Mouse (Mus musculus) gastrocnemius, postnatal 36 days (tissue): ENCODE results near the gene BC049352. TPM values are rescaled to one million over a fixed set of nuclear protein-coding genes. Genes with fewer than 3 reads are reported as not detected.

Experiments used
- DNase-seq, 2 experiments: peaks; one replicate each; pipeline ENCODE4 v3.0.0; 2022
- intact Hi-C: fragments of 180-260 bp; cut with DNase I; formaldehyde crosslinking; loops from one replicate; pipeline ENCODE4 v1.15.1; 2025
- long read RNA-seq, 2 experiments: library from polyadenylated mRNA; stranded (forward); transcript quantifications; one replicate each; pipeline ENCODE4 v2.0.0; 2021
- total RNA-seq, 2 experiments: library from RNA; stranded (reverse); gene quantifications; 2 replicates each; pipeline ENCODE4 v1.2.3; 2021

The BC049352 gene
- 1 to 10 TPM in 1 of 2 experiments, under 1 TPM in 1; 0.92 to 1.7 TPM for total RNA-seq
- long read RNA-seq, experiment 1, partial matches to known transcripts = 0 of 7 reads
- long read RNA-seq, experiment 1, other reads (novel, unspliced or antisense) = 2 of 7 reads
- long read RNA-seq, experiment 2, partial matches to known transcripts = 0 of 4 reads
- long read RNA-seq, experiment 2, other reads (novel, unspliced or antisense) = 3 of 4 reads

DNA sequence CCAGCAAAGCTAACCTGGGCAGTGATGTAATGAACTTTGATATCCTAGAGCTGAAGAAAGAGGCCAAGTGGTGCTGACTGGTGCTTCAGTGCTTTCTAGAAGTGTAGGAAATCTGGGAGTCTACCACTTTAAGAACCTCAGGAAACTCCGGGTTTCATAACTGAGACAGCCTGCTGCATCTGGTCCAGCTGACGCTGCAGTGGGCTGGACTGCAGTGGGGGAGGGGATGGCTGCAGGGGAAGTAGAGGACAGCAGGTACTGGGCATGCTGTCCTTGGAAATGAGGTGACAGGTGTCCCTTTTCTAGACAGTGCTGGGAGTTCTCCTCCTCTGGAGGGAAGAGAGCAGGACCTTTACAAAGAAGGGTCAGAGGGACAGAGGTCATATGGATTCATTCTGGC, at the start of gene BC049352:
Gene BC049352, plus strand, starts transcription at position 238 of the 400 bp plus-strand sequence.
- intact Hi-C loops = no loop called here
- DNase-seq = no peak

DNA sequence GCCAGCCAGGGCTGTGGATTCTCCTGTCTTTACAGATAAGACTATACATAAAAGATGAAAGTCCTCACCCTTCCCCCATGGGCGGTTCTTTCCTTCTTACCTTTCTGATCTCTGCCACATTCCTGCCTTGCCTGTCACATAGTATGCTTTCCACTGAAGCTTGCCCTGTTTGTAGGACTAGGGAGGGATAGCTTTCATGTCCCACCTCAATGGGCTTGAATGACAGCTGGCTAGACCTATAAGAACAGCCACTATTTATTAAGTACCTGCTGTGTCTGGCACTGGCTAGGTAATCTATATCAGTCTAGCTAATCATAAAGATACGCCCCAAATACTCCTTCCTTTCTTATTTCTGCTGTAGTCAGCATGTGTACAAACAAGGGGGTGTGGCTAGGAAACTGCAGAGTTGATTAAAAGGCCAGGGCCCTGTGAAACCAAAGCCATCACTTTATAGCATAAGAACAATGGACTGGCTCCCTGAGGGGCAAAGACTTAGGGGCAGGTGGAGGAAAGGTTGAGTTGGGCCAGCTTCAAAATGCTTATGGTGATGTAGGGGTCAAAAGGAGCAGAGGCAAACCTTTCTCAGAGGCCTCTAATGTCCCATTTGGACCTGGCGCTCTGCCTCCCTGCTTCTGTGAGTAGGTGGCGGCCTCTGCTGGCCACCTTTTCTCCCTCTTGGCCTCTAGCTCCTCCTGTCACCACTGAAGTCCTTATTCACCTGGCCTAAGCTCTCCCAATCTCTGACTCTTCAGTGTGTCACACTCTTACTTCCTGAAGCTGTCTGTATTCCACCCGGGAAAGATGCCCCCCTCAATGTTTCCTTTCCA, 48.1 kb upstream of the BC049352 start:
- DNase-seq = peak; percentile 48 to 51
- intact Hi-C loops = loop anchor here (1.0 to 5.0 kb wide), 2 partner anchors 12 to 111 kb away; no protein-coding TSS in a partner anchor

DNA sequence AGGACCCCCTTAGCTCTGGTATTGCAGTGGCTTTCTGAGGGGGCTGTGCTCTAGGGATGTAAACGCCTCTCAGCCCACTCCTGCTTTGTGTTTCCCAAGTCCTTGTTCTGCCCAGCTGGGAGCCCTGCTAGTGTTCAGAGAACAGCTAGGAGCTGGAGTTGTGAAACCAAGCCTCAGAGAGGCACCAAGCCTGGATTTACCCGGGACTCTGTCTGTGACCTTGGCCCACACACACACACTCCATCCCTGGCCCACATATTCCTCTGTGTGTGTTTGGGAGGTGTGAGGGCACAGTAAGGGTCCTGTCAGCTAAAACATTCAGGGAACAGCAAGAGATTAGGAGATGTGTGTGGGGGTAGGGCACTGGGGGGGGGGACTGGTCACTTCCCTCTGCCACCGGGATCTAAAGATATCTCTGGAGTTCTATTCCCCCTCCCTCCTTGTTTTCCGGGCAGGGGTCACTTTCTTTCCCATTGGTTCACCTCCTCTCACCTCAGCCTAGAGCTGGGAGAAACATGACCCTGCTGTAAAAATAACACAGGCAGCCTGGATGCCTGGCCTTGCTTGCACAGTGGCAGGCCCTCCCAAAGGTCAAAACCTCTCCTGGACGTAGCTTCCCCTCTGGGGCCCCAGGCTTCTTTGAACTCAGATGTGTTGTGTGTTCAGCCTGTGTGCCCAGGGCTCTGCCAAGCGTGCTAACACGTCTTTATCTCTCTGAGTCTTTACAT, 45.2 kb upstream of the BC049352 start:
- intact Hi-C loops = no loop called here

DNA sequence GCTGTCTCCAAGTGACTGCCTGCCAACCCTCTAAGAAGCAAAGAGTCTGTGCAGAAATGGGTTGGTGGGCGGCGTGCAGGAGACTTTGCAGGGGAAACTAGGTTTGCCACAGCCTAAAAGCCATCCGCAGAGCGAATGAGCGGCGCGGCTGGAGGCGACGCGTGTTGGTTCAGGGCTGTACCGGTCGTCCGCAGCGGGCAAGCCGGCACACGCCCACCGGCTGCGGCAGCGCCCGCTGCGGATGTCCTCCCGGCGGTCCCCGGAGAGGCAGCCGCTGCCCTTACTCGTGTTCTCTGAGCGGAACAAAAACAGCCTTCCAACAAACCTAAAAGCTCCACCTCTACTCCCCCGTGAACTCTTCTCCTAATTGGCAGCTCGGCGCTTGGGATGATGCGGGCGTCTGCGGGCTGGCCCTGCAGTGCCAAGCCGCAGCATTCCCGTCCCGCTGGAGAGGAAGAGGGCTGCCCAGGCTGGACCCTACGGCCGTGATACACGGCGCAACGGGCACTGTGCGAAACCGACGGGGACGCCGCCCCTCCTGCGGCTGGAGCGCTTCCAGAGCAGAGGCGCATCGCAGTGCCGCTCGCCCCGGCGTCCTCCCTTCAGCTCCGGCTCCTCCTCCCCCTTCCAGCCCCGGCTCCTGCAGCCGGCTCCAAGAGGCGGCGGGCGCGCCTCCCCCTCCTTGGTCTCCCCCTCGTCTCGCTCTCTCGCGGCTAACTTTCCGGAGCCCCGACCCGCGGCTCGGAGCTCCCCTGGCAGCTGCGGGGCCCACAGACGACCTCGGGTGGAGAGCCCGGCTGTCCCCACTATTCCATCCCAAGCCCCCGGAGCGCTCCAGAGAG, 43.4 kb upstream of the BC049352 start, which contains the start of gene Scn4b:
Gene Scn4b, plus strand, starts transcription at position 205 of the 842 bp plus-strand sequence.
- DNase-seq = peak; percentile 50 to 51
- intact Hi-C loops = no loop called here

More for the DNA sequence above, 45.2 kb upstream of the BC049352 start:
- DNase-seq = peak in 1 of 2 experiments; percentile 39

DNA sequence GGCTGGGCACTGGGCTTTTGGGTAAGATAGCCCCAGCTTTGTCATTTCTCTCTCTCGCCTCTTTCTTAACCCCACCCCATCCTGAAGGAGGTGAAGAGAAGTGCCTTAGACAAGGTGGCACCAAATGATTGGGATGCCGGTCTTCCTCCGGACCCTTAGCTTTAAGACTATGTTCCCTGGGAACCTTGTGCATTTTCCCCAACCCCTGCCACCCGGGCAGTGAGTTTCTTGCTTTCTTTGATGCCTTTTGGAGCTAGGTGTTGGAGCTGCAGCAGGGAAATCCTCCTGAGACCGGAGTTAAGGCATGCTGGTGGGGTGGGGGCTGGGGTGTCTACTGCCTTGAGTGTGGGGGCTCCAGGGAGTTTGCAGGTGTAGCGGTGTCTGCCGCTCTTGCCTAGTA, 42.7 kb upstream of the BC049352 start:
- no peak for DNase-seq
- intact Hi-C loops = no loop called here

DNA sequence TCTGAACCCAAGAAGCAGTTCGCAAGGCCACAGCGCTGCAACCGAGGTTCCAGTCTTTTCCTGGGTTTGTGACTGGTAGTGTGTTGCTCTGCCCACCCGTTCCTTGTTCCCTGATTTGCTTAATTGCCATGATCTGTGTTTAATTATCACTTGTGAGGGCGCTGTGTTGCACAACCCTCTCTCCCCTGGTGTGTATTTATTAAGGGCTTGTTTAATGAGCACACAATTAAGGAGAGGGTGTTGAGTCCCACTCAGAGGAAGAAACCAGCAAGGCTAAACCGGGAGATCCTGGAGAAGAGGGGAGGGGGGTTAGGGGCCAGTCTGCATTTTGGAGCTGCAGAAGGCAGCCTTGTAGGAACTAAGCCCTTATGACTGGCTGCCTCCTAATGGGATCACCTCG, 40.9 kb upstream of the BC049352 start:
- DNase-seq = no peak
- intact Hi-C loops = no loop called here

DNA sequence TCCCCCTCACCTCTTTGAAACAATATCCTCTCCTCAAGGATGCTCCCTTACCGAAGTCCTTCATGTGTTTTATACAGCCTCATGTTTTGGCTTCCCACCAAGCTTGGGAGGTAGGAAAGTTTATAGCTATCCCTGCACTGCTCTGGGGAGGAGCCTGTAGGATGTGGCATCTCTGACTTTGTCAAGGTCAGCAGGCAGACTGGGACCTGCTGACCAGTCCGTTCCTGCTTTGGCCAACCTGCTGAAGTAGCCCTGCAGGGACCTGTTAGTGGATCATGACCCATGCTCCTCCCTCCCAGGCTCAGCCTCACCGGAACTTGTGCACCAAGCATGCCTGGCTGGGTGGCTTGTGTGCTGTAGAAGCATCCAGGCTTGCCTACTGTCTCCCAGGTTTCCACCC, 39.1 kb upstream of the BC049352 start:
- intact Hi-C loops = no loop called here
- DNase-seq = no peak

DNA sequence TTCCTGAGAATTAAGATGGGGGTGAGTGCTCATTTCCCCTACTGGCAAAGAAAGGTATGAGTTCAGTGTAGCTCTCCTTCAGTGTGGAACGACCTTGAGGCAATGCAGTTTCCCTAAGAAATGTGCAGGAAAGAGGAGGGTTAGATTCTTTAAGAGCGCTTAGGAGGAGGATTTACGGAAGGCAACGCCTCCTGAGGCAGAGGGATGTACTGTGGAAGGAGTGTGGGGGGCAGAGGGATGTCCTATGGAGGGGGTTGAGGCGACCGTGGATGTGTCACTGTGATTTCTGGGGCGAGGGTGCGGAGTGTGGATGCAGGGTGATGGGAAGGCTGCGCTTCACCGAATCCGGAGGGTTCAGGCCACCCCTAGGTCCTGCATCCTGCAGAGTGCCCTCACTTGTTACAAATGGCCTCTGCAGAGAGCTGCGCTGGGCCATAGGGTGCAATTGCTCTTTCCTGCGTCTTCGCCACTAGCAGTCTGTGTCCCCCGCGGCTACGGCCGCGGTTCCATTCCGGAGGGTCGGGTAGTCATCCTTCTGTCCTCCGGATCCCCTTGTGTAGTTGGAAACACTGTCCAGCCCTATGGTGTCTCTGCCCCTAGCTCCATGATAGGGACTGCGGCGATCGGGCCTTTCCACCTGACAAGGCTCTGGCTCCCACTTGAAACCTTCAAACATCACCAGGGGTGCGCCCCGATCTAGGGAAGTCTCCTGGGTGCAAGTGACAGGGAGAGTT, 36.1 kb upstream of the BC049352 start:
- intact Hi-C loops = loop anchor here (1.0 to 5.0 kb wide), 3 partner anchors 24 to 123 kb away; no protein-coding TSS in a partner anchor

DNA sequence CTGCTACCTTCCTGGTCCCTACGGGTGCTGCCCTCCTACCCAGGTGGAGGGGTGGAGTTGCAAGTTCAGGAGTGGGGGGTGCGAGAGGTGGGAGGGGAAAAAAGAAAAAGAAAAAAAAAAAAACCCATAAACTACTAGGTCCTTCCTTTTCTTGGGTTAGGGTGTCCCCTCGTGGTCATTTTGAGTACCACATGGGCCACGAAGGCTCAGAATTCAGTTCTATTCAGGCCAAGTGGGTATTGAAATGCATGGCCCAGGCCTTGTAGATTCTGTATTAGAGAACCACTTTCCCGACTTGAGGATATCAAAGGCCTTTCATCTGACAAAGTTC, 35.6 kb upstream of the BC049352 start:
- intact Hi-C loops = loop anchor here (1.0 to 5.0 kb wide), 3 partner anchors 25 to 124 kb away; no protein-coding TSS in a partner anchor
- peak; percentile 49 to 60 for DNase-seq

More for the DNA sequence above, 36.1 kb upstream of the BC049352 start:
- DNase-seq = no peak

DNA sequence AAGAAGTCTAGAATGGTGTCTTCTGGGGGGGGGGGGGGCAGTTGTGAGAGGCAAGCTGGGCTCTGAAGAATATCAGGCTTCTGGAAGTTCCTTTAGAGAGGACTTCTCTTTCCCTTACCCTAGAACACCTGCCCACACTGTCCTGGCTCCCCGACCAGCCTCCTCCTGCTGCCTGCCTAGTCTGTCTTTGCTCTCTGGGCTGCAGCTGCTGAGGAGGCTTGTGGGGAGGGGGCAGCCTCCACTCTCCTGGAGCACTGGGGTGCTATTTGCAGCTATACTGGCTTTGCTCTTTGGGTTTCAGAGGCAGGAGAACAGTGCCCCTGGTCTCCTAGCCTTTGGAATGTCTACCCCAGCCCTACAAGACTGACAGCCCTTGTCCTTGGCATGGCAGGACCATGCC, 30.9 kb upstream of the BC049352 start:
- intact Hi-C loops = no loop called here
- no peak for DNase-seq

DNA sequence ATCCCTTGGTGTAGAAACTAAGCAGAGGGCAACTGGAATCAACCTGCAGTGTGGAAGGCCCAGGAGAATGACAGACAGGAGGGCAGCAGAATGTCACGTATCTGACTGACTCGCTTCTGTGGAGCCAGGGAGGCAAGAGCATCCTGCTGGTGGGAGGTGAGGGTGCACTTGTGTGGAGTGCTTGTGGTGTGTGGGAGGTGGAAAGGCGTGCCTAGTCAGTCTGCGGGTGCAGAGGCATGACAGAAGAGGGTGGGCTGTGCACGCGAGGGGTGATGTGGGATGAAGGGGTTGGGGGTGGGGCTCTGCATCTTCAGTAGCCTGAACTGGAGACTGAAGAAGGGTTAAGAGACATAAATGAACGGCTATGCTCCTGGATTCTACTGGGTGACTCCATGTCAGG, 28.4 kb upstream of the BC049352 start:
- intact Hi-C loops = no loop called here
- DNase-seq = no peak

DNA sequence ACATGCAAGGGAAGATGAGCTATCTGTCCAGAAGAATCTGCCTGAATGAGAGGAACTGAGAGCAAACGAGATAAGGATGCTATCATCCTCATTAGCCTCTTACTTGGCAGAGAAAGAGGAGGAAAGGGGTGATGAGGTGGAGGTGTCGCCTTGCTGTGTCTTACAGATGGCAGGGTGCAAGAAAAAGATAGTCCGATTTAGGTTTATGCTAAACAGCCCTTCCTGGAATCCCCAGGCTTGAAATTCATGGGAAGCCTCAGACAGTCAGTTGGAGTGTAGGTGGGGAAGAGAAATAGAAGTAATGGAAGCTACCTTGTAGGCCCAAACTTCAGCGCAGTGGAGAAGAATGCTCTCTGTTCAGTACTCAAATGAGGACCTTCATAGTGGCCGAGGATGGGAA, 13.9 kb upstream of the BC049352 start:
- intact Hi-C loops = no loop called here
- no peak for DNase-seq

DNA sequence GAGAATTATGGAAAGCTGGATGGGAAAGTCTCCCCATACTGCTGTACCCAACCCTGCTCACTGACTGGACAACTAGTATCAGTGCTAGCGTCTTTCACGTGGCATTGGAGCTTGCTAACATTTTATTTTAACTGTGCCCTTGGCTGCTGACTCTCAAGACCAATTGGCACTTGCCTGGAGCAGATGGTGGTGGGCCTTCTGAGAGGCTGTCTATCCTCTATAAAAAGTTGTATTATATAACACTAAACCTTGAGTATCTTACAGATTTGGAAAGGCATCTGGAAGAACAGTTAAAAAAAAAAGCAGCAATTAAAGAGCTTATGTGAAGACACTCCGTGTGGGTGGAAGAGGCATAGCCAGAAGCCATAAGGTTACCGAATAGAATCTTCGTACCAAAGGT, 11.7 kb upstream of the BC049352 start:
- intact Hi-C loops = no loop called here
- no peak for DNase-seq

DNA sequence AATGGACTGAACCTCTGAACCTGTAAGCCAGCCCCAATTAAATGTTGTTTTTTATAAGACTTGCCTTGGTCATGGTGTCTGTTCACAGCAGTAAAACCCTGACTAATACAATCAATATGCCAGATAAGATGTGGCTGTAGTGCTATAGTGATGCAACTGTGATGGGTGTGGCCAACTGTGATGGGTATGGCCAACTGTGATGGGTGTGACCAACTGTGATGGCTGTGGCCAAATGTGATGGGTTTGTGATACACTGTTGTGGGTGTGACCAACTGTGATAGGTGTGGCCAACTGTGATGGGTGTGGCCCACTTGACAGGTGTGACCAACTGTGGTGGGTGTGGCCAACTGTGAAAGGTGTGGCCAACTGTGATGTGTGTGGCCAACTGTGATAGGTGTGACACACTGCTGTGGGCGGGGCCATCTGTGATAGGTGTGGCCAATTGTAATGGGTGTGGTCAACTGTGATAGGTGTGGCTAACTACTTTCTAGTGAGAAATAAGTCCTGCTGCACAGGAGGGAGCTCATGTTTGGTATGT, 10.7 kb upstream of the BC049352 start:
- DNase-seq = no peak
- intact Hi-C loops = no loop called here

DNA sequence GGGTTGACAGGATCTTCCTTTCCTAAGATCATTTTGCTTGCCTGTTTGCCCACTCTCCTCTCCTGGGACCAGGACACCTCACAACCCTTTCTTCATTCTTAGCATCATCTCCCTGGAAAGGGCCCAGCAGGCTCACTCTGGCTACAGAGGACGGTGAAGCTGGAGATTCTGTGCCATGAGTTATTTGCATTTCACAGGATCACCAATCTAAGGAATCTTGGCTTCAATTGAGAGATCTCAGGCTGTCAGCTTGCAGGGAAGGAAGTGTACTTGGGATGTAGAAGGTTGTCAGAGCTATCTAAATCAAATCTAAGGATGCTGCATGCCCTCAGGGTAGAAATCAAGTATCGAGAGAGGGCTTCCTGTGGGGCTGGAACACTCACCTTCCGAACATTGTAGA, 8.3 kb upstream of the BC049352 start:
- intact Hi-C loops = no loop called here

DNA sequence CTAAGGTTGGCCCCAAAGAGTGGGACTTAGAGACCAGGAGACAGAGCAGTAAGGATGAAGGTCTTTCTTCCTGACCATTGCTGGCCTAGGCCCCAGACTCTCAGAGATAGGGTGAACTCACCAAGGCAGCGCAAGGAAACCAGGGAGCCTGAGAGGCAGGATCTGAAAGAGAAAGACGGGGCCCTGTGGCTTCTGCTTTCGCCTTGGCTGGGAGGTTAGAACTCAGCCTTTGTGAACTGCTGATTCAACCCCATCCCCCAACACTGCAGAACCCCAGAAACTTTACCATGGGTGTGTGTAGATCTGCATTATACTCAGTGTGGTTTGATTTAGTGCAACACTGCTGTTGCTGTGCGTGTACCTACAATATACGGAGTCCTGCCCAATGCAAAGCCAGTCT, 2.5 kb upstream of the BC049352 start:
- intact Hi-C loops = no loop called here

More for the DNA sequence above, 8.3 kb upstream of the BC049352 start:
- DNase-seq = no peak

DNA sequence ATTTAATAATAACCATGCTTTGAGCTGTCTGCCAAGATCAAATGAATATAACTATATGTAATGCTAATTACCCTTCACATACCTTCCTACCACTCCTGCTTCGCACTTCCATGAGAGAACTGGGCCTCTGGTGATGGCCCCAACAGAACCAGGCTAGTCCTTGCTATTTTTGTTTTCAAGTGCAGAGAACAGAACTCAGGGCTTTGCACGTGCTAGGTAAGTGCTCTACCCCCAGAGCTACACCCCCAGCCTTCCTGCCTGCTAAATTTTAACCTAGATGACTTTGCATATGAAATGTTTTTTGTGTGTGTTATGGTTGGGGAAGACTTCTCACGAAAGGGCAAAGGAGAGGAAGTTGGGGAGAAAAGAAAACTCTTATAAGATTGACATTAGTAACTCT, 714 bp downstream of the BC049352 start:
- intact Hi-C loops = no loop called here
- DNase-seq = no peak

More for the DNA sequence above, 2.5 kb upstream of the BC049352 start:
- DNase-seq = no peak

DNA sequence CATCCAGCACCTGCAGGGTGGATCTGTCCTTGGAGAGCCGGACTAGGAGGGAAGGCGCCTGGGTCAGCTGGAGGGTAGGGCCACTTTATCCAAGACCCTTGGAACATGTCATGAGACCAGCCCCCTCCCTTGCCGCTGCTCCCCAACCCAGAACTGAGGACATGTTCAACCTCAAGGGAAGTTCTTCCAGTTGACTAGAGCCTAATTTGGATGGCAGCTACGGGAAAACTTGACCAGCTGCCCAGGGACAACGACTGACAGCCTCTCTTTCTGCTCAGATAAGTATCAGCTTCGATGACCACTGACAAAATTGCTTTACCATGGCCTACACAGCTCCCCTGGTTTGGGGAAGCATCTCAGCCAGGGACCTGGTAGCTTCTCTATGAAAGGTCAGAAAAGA, 1.5 kb downstream of the BC049352 start:
- intact Hi-C loops = no loop called here
- no peak for DNase-seq

DNA sequence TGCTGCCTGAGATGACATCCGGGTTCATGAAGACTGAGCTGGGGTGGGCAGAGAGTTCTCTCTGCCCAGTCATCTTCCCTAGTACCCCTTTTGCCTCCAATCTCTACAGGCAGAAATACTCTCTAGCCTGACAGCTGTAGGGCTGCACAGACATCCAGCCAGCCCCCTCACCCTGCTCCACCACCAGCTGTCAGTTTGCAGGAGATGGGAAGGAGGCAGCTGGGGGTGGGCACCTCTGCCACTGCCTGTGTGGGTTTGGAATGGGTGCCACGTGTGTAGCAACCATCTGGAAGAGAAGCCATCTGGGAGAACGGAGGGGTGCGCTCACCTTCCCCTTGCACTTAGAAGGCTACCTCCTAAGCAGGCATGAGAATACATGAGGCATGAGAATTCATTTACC, 3.4 kb downstream of the BC049352 start:
- no peak for DNase-seq
- intact Hi-C loops = no loop called here
